14 mouse cellular contexts compared by ENCODE assay signal in genomic region chr4:55541654-55542053, GRCm38 (mm10). TPM values are rescaled to one million over a fixed set of nuclear protein-coding genes. Genes with fewer than 3 reads are reported as not detected.
DNase-seq lines count a peak whose midpoint lies in the region.
"Had no signal": no experiment of that assay in that cellular context is flagged by ENCODE, and none has a peak within 500 bp of the region (broad histone marks: within the 10 kb centered on the region; RNA-seq: fewer than 3 reads in every experiment).

No protein-coding gene starts in this region.

- intact Hi-C loops in left cerebral cortex, postnatal 36 days (cut with DNase I) = no loop called here

- peak; percentile 7 to 42 for DNase-seq in adrenal gland, postnatal 36 days
- DNase-seq in adrenal gland, postnatal 10 days = no peak
- DNase-seq in layer of hippocampus, adult 9-11 months = peak; percentile 11
- DNase-seq in layer of hippocampus, adult 9-10 months (ENCODE audit: low spot score) = no peak
- peak; percentile 54 for DNase-seq in Muller cell, postnatal 12 days (ENCODE audit: inconsistent ontology term)
- DNase-seq in left cerebral cortex, postnatal 36 days (ENCODE audit: low spot score in 2 of 2) = no peak
- no peak for DNase-seq in frontal cortex, postnatal 36 days (ENCODE audit: low spot score in 2 of 2)
- DNase-seq: cerebellum, adult 18-20 months; cerebellum, postnatal 14 days; gastrocnemius, postnatal 36 days; kidney, adult 8-10 months; kidney, postnatal 14 days; layer of hippocampus, postnatal 36 days; liver, postnatal 0 days had no signal

RNA-seq across cellular contexts. Expression of gene Klf4, which starts 9.4 kb away (rescaled TPM):
- total RNA-seq in adrenal gland, postnatal 36 days (2021) = 10 to 100 TPM; 15.4 to 28.8 TPM
- total RNA-seq in adrenal gland, postnatal 10 days (2021) = 10 to 100 TPM; 15.3 to 46.4 TPM
- total RNA-seq in left cerebral cortex, postnatal 36 days (2021) = 1 to 10 TPM; 5.4 to 7.6 TPM

Comparison
In these comparisons a context has a peak if more than half of its experiments do, and no peak if none do; other contexts are left out.
1. DNase-seq: peak in adrenal gland, postnatal 36 days (2 of 2), layer of hippocampus, adult 9-11 months (single experiment) and Muller cell, postnatal 12 days (single experiment); none in adrenal gland, postnatal 10 days (single experiment), layer of hippocampus, adult 9-10 months (single experiment), left cerebral cortex, postnatal 36 days (0 of 2) and frontal cortex, postnatal 36 days (0 of 2).